Mouse (Mus musculus): ENCODE results near the gene Sult6b2. TPM values are rescaled to one million over a fixed set of nuclear protein-coding genes. Genes with fewer than 3 reads are reported as not detected.
A peak's percentile ranks its signal among the peaks of the same experiment; 100 is the strongest.

Sult6b2 gene
- total RNA-seq, 2 experiments from 2014 or later = 0.17 to 0.28 TPM

DNA sequence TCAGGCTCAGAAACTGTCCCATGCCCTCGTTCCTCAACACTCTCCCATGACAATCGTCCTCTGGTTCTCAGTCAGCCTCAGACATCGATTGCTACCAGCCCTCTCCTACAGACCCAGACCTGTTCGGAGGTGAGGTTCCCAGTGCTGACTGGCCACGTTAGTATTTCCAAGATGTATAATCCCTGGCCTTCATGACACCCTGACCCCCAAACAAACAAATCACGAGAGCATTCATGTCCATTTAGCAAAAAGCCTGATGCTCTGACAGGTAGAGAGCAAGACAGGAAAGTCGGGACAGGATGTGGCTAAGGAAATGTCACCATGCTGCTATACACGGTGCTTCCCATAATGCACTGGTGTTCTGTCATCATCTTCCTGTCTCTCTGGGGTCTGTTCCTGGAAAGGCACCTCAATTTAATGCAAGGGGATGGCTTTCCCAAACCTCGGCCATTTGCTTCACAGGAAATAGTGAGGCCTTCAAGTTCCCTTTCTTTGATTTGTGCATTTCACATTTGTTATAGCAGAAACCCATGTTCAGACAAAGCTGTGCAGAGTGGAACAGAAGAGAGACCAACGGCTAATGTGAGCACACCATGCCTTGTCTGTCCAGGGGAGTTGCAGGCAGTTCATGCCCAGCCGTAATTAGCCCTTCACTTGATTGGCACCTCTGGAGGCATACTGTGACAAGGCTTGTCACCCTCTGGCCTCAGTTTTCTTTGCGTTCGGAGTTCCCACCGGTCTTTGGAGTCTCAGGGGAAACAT is 24.3 kb downstream of the Sult6b2 start:
- DNase-seq (ENCODE audit: low spot score in 2 of 2) = no peak

DNA sequence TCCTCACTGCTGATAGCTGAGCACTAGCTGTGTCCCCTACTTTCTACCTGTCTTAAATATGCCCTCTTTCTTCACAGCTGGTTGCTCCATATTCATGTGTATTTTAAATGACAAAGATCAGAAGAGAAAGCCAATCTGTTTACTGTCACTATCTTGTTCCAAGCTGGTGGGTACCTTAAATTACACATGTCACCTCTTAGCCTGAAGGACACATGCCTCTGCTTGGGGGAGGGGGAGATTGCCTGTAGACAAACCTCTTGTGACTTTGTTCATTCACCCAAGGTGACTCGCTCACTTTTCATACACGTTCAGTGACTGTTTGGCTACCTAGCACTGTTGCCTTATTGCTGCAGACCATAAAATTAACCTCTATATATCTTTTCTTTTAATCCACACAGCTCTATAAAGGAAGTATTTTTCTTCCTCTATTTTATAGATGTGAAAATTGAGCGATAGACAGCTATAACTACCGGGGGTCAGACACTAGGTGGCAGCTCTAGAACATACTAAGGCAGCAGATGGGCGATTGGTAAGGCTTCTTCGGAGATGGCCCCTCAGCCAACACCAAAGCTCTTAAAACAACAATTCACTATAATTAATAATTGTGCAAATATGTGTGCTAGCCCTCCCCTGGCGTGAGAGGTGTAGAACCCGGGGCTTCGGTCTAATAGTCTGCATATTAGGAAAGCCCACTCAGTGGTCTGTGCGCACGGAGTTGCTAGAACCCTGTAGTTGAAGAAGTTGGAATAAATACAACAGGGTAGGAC is 25.1 kb downstream of the Sult6b2 start:
- DNase-seq (ENCODE audit: low spot score in 2 of 2) = peak; percentile 52 to 68

DNA sequence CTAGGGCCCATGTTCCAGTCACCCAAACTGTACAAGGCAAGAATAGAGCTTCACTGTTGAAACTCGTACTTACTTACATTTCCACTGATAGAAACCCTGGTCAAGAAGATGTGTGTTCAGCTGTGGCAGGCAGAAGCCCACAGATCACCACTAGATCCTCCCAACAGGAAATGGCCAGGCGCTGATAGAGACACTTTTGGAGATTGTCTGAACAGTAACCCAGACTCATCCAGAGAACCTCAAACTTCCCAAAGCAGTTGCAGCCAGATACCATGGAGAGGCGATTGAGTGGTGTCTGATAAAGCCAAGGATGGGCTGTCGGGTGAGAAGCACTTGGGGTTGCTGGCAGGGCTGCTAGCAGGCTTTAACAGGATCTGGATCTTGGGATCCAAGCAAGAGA is 27.4 kb downstream of the Sult6b2 start:
- DNase-seq (ENCODE audit: low spot score in 2 of 2) = no peak

- DNase-seq (ENCODE audit: low spot score in 2 of 2) = no peak
Measured at GRCm38 (mm10) chr6:142773566-142773965, 30.7 kb downstream of the Sult6b2 start.

GRCm38 (mm10) chr6:142771643-142772042 is 32.7 kb downstream of the Sult6b2 start:
- no peak for DNase-seq (ENCODE audit: low spot score in 2 of 2)

DNA sequence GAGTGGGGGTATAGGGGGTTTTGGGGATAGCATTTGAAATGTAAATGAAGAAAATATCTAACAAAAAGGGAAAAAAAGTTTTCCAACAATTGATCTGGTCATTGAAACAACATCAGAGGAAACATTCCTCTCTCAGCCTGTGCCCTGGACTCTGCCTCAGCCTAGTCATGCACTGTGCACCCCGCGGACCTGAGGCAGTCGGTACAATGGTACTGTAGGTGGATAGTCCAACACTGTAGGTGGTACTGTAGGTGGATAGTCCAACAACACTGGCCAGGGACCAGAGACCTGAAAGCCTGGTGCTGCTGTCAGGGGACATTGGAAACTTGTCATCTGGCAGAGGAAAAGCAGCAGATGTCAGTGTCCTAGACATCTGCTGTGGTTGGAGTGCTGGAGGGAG is 34.4 kb downstream of the Sult6b2 start:
- no peak for DNase-seq (ENCODE audit: low spot score in 2 of 2)

GRCm38 (mm10) chr6:142767305-142767704 is 37.0 kb downstream of the Sult6b2 start:
- DNase-seq (ENCODE audit: low spot score in 2 of 2) = no peak

GRCm38 (mm10) chr6:142764933-142765332 is 39.4 kb downstream of the Sult6b2 start:
- DNase-seq (ENCODE audit: low spot score in 2 of 2) = no peak

DNA sequence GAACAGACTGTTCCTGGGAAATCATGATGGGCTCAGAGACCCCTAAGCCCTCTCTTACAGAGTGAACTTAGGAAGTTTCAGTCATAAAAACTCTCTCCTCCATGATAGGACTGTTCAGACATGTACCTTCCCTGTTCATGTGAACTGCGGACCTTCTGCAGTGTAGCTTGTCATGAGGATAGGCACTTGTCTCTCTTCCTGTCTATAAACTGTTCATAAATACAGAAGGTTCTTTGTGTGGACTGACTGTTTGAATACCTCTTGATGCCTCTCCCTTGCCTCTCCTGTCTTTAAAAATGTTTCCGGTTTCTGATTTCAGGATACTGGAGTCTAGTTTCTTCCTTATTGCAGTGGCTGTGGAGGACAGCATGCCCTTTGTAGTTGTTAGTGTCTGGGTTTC is 44.7 kb downstream of the Sult6b2 start:
- DNase-seq (ENCODE audit: low spot score in 2 of 2) = no peak

- no peak for DNase-seq (ENCODE audit: low spot score in 2 of 2)
Measured at GRCm38 (mm10) chr6:142758562-142758961, 45.7 kb downstream of the Sult6b2 start.

GRCm38 (mm10) chr6:142757976-142758375 is 46.3 kb downstream of the Sult6b2 start:
- DNase-seq (ENCODE audit: low spot score in 2 of 2) = no peak

DNA sequence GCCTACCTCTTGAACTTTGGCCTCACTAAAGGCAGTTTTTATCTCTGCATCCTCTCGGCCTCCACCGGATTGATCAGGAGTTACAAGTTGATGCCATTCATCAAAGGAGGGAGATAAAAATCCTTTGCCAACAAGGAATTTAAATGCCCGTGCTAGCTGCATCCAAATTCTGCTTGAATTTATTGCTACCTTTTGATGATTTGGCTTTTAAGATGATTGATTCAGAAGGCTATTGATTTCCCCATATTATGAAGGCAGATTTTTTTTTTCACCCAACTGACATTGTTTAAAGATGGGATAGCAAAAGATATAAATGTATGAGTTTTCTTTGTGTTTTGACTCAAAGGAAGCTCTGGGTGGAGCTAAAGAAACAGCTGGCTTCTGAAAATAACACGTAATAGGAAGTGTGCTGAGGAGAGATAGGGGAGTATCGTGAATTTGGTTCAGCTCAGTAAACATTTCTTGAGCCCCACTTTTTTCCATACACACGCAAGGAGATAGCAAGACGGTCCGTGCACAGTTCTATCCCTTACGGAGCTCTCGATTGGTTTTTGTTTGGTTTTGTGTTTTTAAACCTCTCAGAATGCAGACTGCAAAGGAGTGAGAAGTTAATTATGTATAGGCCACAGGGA is 46.9 kb downstream of the Sult6b2 start:
- DNase-seq (ENCODE audit: low spot score in 2 of 2) = no peak

DNA sequence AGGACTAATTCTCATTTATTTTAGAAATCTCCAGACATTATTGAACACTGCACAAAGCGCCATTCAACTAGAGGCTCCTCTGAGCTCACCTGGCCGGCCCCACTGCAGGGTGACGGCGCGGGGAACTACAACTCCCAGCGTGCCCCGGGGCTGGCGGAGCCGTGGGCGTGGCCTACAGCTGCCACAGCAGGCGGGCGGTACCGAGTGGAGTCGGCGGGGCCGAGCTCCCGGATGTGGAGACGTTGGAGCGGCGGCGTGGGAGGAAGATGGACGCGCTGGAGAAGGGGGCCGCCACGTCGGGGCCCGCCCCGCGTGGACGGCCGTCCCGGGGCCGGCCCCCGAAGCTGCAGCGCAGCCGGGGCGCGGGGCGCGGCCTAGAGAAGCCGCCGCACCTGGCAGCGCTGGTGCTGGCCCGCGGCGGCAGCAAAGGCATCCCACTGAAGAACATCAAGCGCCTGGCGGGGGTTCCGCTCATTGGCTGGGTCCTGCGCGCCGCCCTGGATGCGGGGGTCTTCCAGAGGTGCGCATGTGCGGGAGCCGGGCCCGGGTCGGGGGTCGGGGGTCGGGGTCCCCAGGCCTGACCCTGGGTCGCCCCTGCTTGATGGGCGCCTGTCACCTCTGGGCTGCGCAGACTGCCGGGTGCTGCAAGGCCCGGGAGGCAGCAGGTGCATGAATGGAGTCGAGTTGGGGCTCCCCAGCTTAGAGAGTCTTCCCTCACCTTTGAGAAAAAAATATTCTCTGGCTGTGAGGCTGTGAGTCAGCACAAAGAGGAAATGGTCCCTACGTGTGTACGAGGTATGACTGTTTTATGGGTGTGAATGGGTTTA is 47.6 kb downstream of the Sult6b2 start, which contains the start of gene Cmas:
TSS of gene Cmas (plus strand) at position 180 of the 827 bp plus-strand sequence.
- DNase-seq (ENCODE audit: low spot score in 2 of 2) = peak; percentile 84 to 89

- no peak for DNase-seq (ENCODE audit: low spot score in 2 of 2)
Measured at GRCm38 (mm10) chr6:142752331-142753246, 51.7 kb downstream of the Sult6b2 start.

DNA sequence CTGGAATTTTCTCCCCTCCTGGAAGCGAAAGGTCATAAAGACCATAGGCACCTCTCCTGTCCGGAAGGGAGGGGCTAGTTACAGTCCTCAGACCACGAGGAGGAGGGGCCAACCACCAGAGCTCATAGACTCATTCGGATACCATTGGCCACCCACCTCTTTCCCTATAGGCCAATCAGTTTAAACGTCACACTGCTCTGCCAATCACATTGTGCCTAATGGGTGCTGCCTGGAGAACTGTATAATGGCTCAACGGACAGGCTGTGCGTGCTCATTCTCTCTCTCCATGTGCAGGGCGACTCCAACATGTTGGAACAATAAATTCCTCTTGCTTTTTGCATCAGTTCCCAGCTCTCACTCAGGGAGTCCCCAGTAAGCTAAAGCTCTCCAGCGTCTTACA is 52.9 kb downstream of the Sult6b2 start:
- no peak for DNase-seq (ENCODE audit: low spot score in 2 of 2)

GRCm38 (mm10) chr6:142748057-142748708 is 56.1 kb downstream of the Sult6b2 start:
- no peak for DNase-seq (ENCODE audit: low spot score in 2 of 2)

DNA sequence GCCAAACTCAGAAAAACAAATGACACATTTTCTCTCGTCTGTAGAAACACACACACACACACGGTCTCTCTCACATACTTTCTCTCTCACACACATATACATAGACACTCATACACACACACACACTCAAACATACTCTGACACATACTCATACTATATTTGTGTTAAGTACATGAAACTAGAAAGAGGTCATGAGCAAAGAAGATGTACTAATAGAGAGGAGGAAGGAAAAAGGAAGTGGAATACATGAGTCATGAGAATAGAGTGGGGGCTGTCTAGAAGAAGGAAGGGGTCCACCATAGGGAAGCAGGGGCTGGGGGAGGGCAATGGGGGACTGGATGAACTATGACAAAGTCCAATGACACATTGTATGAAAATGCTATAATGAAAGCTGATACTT is 57.1 kb downstream of the Sult6b2 start:
- no peak for DNase-seq (ENCODE audit: low spot score in 2 of 2)

DNA sequence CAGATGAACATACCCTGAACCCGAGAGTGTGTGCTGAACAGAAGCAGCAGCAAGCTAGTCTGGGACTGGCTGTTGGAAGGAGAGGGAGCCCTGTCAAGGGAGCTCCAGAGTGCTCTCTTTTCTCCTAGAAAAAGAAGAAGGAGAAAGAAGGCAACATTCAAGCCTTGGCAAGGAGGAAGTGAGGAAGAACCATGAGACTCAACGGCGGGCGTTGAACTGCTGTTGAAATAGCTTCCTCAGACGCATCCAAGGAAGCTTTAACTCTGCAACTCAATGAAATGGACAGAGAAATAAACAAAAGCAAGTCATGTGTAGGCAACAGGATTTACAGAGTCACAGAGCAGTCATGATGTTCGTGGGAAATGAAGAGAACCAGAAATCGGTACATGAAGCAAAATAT is 57.5 kb downstream of the Sult6b2 start:
- DNase-seq (ENCODE audit: low spot score in 2 of 2) = no peak

DNA sequence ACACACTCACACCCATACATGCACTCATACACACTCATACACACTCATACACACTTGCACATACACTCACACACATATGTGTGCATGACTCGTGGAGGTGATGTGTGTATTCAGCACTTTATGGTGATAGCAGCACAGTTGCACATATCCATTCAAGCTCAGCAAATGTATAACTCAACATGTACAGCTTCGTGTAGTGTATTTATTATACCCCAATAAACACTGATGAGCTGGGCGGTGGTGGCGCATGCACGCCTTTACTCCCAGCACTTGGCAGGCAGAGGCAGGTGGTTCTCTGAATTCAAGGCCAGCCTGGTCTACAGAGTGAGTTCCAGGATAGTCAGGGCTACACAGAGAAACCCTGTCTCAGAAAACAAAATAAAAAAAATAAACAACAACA is 58.8 kb downstream of the Sult6b2 start:
- no peak for DNase-seq (ENCODE audit: low spot score in 2 of 2)

- DNase-seq (ENCODE audit: low spot score in 2 of 2) = no peak
Measured at GRCm38 (mm10) chr6:142743193-142743592, 61.1 kb downstream of the Sult6b2 start.
